Mouse (Mus musculus) cerebellum, adult 2 months (tissue): ENCODE data around the gene Tmc1. TPM values are rescaled to one million over a fixed set of nuclear protein-coding genes. Genes with fewer than 3 reads are reported as not detected.

ENCODE experiments used
- DNase-seq, 2 experiments: peaks; one replicate each; pipeline ENCODE4 v3.0.0; 2021
- H3K27ac ChIP-seq: fragments of 200-500 bp; 2 replicates; pipeline ENCODE4 v1.5.1; 2012; ENCODE audit warnings: low read length, control low read depth, inconsistent platforms; ENCODE audit not compliant: insufficient read depth
- H3K27me3 ChIP-seq: fragments of 200-500 bp; 2 replicates; pipeline ENCODE4 v1.6.1; 2012; ENCODE audit warnings: inconsistent platforms, mild to moderate bottlenecking, low read length, moderate library complexity; ENCODE audit not compliant: control insufficient read depth, insufficient read depth
- H3K4me1 ChIP-seq: fragments of 200-500 bp; 2 replicates; pipeline ENCODE4 v1.6.1; 2011; ENCODE audit warnings: low read length; ENCODE audit not compliant: control insufficient read depth, insufficient read depth
- H3K4me3 ChIP-seq: fragments of 200-500 bp; replicated peaks from 2 replicates; pipeline ENCODE3; 2011; ENCODE audit warnings: mild to moderate bottlenecking, low read depth, low read length, control low read depth; ENCODE audit not compliant: insufficient read depth
- CTCF ChIP-seq: fragments of 200-500 bp; IDR thresholded peaks from 2 replicates; pipeline ENCODE4 v1.5.1; 2011; ENCODE audit warnings: low read depth, mild to moderate bottlenecking, control low read depth, low read length, moderate library complexity, borderline replicate concordance; ENCODE audit not compliant: insufficient read depth
- POLR2A ChIP-seq: fragments of 200-500 bp; IDR thresholded peaks from 2 replicates; pipeline ENCODE4 v1.6.1; 2011; ENCODE audit warnings: low read length, control low read depth, borderline replicate concordance; ENCODE audit not compliant: insufficient read depth
- WGBS: fragments of 180-500 bp; shearing (Covaris S2); methylation state at CpG from one replicate; pipeline ENCODE4 v1.1.7; 2018; 5-methylcytosine and 5-hydroxymethylcytosine counted together
- polyA plus RNA-seq: library from polyadenylated mRNA; depleted of rRNA; stranded (reverse); fragments of >200 nt; gene quantifications from 2 replicates; pipeline ENCODE4 v1.2.3, GENCODE M21; 2012

The Tmc1 gene
- polyA plus RNA-seq, 1 experiment: 0.08 TPM

DNA sequence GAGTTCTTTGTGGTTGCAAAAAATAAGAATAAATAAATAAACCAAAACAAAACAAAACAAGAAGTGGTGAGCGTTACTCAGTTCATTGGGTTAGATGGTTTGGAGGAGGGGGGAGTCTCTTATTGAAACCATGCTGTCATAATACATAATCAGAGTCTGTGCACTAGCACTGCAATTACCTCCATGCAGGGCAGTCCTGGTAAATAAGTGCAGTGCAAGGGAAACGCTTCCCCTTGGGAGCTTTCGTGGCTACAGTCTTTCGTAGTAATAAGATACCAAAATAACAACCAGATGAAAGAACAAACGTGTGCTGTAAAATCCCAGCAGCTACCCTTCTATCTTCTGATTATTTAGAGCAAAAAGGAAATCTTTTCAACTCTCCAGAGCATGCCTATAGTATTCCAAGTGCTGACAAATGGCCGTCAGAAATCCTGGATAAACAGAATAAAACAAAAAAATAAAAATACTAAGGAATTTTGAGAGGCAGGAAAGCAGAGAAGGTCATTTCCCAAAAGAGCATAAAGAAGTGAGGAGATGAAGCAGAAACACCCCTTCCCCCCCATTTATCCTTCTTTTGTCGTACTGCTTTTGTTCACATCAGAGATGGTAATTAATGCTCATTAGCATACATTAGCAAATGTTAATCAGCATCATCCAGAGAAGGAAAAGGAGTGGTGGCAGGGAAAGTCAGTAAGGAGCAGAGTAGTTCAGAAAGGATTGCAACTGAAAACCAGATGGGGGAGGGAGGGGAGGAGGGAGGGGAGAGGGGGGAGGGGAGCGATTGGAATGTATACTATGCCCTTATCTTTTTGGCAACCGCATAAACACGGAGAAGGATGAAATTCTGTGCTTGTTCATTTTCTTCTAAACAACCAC lies 30.4 kb downstream of the Tmc1 start:
- H3K4me3 ChIP-seq: no peak overlapping the region
- no peak for DNase-seq
- H3K27me3 ChIP-seq: no peaks in the 10 kb centered on the region
- WGBS: 15% methylated on average over 10 of the region's 10 CpGs
- TF ChIP-seq CTCF (no peak), POLR2A (no peak)
- H3K4me1 ChIP-seq: no peaks in the 10 kb centered on the region
- H3K27ac ChIP-seq: no peak overlapping the region

DNA sequence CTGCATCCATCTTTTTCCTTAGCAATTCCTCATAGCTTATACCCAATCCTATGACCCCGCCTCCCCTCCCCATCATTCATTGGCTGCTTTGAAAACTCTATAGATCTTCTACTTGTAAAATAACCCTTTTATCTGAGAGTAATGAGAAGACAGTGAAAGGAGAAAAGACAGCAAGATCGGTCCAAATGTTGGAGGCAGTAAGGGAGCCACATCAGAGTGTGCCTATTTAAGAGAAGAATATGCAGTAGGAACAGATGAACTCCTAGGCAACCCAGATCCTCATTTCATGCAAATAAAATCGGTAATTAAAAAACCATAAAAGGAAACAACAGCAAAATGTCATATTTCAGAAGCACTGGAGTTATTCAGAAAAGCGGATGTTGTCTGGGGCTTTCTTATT lies 35.8 kb downstream of the Tmc1 start:
- no peak overlapping the region for H3K27ac ChIP-seq
- H3K4me1 ChIP-seq: no peaks in the 10 kb centered on the region
- WGBS: 82% methylated on average over 4 of the region's 4 CpGs
- no peaks in the 10 kb centered on the region for H3K27me3 ChIP-seq
- TF ChIP-seq CTCF: no peak
- no peak for TF ChIP-seq POLR2A
- no peak for DNase-seq
- H3K4me3 ChIP-seq: no peak overlapping the region

DNA sequence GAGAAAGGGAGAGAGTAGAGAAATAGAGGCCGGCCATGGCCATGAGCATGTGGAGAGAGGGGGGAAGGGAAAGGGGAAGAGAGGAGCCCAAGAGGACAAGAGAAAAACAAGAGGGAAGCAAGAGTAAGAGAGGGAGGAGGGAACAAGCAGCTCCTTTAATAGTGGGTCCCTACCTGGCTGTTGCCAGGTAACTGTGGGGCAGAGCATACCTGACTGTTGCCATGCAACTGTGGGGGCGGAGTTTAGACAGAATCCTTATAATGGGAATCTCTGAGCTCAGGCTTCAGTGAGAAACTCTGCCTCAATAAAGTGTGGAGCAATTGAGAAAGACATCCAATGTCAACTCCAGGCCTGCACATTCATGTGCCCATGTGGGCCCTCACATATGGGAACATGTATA lies 38.9 kb downstream of the Tmc1 start:
- Histone ChIP-seq H3K4me3 (no peak overlapping the region), H3K27me3 (no peaks in the 10 kb centered on the region), H3K27ac (no peak overlapping the region), H3K4me1 (no peaks in the 10 kb centered on the region)
- 89% methylated on average over 2 of the region's 2 CpGs for WGBS
- TF ChIP-seq POLR2A (no peak), CTCF (no peak)
- DNase-seq: no peak

DNA sequence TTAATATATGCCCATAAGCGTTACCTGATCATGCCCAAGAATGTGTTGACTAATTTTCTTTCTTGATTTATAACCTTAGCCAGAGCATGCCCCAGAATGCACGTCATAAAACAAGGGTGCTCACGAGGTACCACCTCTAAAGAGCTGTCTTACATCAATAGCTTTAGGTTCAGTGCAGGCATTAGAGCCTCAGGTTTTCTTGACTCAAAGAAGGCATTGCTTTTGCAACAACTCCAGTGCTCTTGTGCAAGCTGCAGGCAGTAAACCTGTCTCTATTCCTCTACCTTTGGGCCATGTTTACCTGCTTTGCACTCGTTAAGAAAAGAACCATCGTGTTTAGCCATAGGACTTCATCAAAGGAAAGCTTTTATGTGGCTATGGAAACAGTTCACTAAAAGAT lies 43.6 kb downstream of the Tmc1 start:
- H3K27me3 ChIP-seq: no peaks in the 10 kb centered on the region
- 92% methylated on average over 5 of the region's 5 CpGs for WGBS
- H3K4me3 ChIP-seq: no peak overlapping the region
- DNase-seq: no peak
- no peak for TF ChIP-seq CTCF
- H3K4me1 ChIP-seq: no peaks in the 10 kb centered on the region
- H3K27ac ChIP-seq: no peak overlapping the region

DNA sequence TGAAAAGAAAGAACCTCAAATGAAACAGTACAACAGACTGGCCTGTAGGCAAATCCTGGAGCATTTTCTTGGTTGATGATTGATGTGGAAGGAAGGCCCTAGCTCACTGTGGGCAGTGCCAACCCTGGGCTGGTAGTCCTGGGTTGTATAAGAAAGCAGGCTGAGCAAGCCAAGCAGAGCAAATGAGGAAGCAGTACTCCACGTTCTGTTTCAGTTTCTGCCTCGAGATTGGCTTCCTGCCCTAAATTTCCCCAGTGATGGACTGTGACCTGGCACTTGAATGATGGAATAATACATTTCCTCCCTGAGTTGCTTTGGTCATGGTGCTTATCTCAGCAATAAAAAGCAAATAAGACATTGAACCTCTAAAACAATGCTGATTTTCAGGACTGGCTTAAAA lies 72.8 kb downstream of the Tmc1 start:
- TF ChIP-seq CTCF (no peak), POLR2A (no peak)
- Histone ChIP-seq H3K27me3 (no peaks in the 10 kb centered on the region), H3K4me1 (no peaks in the 10 kb centered on the region), H3K4me3 (no peak overlapping the region), H3K27ac (no peak overlapping the region)
- 5% methylated on average over 2 of the region's 2 CpGs for whole genome bisulfite sequencing
- DNase-seq: no peak

DNA sequence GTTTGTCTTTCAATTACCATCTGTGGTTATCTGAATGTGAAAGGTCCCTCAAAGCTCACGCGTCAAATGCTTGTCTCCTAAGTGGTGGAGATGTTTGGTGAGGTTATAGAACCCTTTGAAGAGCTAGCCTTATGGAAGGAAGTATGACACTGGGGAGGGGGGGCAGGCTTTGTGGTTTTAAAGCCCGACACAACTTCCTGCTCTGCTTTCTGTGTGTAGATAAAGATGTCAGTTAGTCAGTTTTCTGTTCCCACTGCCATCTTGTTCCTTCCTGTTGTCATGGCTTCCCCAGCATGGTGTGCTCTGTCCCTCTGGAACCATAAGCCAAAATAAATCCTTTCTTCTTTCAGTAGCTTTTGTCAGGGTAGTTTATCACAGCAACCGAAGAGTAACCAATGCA lies 78.1 kb downstream of the Tmc1 start:
- no peak for DNase-seq
- WGBS: 78% methylated on average over 4 of the region's 4 CpGs
- Histone ChIP-seq H3K27ac (no peak overlapping the region), H3K4me3 (no peak overlapping the region), H3K27me3 (no peaks in the 10 kb centered on the region), H3K4me1 (no peaks in the 10 kb centered on the region)
- TF ChIP-seq POLR2A: no peak
- no peak for TF ChIP-seq CTCF

DNA sequence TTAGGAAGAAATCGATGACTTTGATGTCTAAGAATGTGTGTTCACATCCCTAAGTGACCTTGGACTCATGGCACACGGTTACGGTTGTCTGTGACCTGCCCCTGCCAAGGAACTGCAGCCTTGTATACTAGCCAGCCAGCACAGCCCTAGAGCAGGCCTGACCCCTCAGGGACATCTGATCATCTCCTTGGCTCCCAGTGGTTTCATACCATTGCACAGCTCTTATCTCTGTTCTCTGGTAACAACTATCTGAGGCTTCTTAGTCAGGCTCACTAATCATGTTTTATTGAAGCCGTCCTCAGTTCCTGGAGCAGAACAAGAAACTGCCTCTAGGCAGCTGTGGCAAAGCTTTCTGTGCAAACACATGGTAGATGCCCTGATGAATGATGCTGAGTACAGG lies 92.2 kb downstream of the Tmc1 start:
- no peak overlapping the region for H3K27ac ChIP-seq
- DNase-seq: no peak
- no peak for TF ChIP-seq POLR2A
- TF ChIP-seq CTCF: no peak
- WGBS: 84% methylated on average over 4 of the region's 4 CpGs
- H3K27me3 ChIP-seq: no peaks in the 10 kb centered on the region
- no peaks in the 10 kb centered on the region for H3K4me1 ChIP-seq
- no peak overlapping the region for H3K4me3 ChIP-seq

DNA sequence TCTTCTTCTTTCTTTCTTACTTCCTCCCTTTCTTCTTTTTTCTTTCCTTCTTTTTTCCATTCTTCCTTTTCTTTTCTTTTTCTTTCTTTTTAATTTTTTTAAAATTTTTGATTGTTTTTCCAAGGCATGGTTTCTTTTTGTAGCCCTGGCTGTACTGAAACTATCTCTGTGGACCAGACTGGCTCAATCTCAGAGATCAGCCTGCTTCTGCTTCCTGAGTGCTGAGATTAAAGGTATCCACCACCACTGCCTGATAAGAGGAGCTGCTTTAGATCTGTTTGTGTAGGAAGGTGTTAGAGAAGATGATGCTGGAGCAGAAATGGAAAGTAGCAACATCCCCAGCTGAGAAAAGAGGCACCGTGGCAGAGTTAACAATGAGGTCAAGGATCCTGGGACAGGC lies 93.7 kb downstream of the Tmc1 start:
- Histone ChIP-seq H3K27me3 (no peaks in the 10 kb centered on the region), H3K4me3 (no peak overlapping the region), H3K27ac (no peak overlapping the region), H3K4me1 (no peaks in the 10 kb centered on the region)
- 75% methylated on average over 1 of the region's 1 CpGs for WGBS
- DNase-seq: no peak
- no peak for TF ChIP-seq POLR2A
- TF ChIP-seq CTCF: no peak

DNA sequence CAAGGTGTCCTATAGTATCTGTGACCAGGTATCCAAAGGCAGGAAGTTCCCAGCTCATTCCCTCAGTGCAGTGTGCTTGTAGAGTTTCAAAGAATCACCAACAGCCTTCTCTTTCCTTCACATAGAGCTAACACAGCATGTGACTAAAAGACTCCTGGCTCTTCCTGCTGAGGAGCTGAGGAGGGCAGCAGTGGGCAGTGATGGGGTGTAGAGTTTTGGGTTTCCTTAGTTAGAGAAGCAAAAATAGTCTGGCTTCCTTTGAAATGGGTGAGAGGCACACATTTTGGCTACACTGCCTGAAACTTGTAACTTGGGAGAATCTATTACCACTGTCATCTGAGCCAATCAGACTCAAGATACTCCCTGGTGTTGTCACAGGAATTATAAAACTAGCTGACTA lies 96.2 kb downstream of the Tmc1 start:
- H3K27ac ChIP-seq: no peak overlapping the region
- H3K4me3 ChIP-seq: no peak overlapping the region
- H3K27me3 ChIP-seq: no peaks in the 10 kb centered on the region
- TF ChIP-seq POLR2A (no peak), CTCF (no peak)
- no peaks in the 10 kb centered on the region for H3K4me1 ChIP-seq
- no peak for DNase-seq
